Mouse (Mus musculus): ENCODE results near the gene Hoxc10. TPM values are rescaled to one million over a fixed set of nuclear protein-coding genes. Genes with fewer than 3 reads are reported as not detected.

The Hoxc10 gene
- not detected for total RNA-seq (2022)

GRCm38 (mm10) chr15:102966776-102967311 is at the start of gene Hoxc10:
Gene Hoxc10 (plus strand): TSS chr15:102966796.
- no peak for DNase-seq (ENCODE audit: low spot score in 2 of 2)

- DNase-seq (ENCODE audit: low spot score in 2 of 2): no peak
These were observed 48.5 kb upstream of the Hoxc10 start for GRCm38 (mm10) chr15:102917972-102918572.

GRCm38 (mm10) chr15:102918611-102919265 is 47.9 kb upstream of the Hoxc10 start:
- no peak for DNase-seq (ENCODE audit: low spot score in 2 of 2)

DNA sequence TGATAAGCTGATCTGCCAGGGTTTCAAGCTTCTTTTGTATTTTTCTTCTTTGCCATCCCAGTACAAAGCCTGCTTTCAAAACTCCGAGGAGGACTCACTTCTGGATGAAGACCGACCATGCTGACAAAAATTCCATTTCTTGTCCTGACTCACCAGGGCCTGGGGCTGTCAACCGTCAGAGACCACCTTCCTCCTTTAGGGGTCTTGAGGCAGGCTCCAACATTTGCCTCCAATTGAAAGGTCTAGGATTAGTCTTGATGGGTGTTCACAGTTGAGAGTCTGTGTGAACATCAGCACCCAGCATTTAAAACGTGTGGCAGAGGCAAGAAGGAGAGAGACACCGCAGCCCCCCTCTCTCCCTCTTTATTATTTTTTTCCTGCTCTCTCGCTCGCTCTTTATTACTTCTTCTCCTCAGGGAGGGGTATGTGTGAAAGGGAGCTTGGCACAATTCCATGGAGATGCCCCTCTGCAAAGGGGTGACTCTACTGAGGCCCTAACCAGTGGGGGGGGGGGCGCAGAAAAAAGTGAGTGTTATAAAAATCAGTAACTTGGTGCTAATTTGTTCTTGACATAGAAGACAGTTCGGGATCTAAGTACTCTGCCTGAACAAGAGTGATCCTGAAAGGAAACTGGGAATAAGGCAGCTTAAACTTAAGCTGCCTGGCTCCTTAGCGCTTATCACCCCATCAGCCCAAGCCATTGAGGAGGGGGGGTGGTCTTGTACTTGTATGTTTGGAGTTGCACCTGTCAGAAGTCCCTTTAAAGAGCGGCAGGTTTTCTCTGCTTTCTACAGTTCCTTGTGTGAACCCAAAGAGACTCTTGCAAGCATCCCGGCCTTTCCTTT is 47.0 kb upstream of the Hoxc10 start:
- DNase-seq (ENCODE audit: low spot score in 2 of 2): no peak

GRCm38 (mm10) chr15:102920619-102921018 is 46.0 kb upstream of the Hoxc10 start:
- no peak for DNase-seq (ENCODE audit: low spot score in 2 of 2)

DNA sequence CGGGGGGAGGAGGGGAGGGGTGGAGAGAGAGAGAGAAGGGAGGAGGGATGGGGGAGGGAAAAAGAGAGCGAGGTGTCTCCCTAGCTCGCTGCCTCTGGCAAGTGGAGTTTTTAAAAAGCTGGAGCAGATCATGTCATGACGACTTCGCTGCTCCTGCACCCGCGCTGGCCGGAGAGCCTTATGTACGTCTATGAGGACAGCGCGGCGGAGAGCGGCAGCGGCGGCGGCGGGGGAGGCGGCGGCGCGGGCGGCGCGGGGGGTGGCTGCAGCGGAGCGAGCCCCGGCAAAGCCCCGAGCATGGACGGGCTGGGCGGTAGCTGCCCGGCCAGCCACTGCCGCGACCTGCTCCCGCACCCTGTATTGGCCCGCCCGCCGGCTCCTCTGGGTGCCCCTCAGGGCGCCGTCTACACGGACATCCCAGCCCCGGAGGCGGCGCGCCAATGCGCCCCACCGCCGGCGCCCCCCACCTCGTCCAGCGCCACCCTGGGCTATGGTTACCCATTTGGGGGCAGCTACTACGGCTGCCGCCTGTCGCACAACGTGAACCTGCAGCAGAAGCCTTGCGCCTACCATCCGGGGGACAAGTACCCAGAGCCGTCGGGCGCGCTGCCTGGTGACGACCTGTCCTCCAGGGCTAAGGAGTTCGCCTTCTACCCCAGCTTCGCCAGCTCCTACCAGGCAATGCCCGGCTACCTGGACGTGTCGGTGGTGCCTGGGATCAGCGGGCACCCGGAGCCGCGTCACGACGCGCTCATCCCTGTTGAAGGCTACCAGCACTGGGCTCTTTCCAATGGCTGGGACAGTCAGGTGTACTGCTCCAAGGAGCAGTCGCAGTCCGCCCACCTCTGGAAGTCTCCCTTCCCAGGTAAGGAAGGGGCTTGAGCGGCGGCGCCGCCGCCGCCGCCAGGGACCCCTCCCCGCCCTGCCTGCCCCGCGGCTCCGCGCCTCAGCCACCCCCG is 45.3 kb upstream of the Hoxc10 start, which contains the start of gene Hoxc13:
Hoxc13 (plus strand) TSS at position 51 of the 959 bp plus-strand sequence.
- DNase-seq (ENCODE audit: low spot score in 2 of 2): no peak

- no peak for DNase-seq (ENCODE audit: low spot score in 2 of 2)
These were observed 44.6 kb upstream of the Hoxc10 start for GRCm38 (mm10) chr15:102922012-102922362.

- DNase-seq (ENCODE audit: low spot score in 2 of 2): no peak
These were observed 43.7 kb upstream of the Hoxc10 start for GRCm38 (mm10) chr15:102922636-102923500.

DNA sequence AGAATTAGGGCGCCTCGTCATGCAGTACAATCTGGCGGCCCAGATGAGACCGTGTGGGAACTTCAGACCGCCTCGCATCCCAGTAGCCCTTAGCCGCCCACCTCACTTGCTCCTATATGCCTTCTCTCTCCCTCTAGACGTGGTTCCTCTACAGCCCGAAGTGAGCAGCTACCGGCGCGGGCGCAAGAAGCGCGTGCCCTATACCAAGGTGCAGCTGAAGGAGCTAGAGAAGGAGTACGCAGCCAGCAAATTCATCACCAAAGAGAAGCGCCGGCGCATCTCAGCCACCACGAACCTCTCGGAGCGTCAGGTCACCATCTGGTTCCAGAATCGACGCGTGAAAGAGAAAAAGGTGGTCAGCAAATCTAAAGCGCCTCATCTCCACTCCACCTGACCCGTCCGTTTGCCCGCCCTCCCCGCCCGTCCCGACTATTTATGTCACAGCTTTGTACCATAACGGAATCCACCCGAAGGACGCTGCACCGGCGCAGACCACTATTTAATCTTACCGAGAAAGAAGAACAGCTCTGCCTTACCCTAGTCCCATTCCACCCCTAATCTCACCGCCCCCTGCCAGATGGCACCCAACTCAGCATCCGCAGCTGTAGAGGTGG is 39.5 kb upstream of the Hoxc10 start:
- DNase-seq (ENCODE audit: low spot score in 2 of 2): no peak

DNA sequence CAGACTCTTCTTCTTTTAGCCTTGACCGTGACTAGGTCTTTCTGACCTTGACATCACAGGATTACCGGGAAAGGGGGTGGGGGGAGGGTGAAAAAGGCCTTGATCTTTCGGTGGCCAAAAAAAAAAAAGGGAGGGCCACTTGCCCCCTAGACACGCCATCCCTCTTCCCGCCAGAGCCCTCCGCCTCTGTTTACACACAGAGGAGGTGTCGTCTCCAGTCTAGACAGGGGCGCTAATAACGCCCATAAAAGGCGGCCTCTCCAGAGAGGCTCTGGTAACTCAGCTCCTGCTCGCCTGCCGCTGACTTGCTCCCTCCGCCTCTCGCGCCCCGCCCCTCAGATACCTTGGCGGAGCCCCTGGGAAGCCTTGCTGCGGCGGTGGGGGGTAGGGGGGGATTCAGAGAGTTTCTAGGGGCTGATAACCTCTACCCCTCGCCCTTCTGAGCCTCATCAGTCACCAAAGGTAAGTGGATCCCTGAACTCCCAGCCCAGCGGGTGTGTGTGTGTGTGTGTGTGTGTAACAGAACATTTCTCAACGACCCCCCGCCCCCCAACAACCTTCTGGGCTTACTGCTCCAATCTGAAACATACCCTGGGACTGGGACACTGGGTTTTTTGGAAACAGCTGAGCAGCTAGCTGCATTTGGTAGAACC is 34.8 kb upstream of the Hoxc10 start:
- no peak for DNase-seq (ENCODE audit: low spot score in 2 of 2)

GRCm38 (mm10) chr15:102934438-102934837 is 32.2 kb upstream of the Hoxc10 start:
- DNase-seq (ENCODE audit: low spot score in 2 of 2): no peak

DNA sequence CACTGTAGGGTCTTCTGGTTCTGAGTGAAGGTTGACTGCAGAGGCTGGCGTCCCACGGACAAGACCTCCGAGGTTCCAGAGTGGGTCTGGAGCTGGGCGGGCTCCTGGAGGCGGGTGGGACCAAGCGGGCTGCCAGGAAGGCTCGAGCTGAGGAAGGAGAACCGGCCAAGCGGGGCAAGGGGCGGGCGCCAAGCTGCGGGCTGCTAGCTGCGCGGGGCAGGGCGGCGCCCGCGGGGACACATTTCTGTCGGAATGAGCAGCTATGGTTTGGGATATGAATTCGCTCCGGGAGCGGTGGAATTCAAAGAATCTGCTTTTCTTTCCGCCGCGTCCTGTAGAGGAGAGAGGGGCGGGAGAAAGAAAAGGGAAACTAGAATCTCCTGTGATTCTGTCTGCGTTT is 31.7 kb upstream of the Hoxc10 start:
- no peak for DNase-seq (ENCODE audit: low spot score in 2 of 2)

DNA sequence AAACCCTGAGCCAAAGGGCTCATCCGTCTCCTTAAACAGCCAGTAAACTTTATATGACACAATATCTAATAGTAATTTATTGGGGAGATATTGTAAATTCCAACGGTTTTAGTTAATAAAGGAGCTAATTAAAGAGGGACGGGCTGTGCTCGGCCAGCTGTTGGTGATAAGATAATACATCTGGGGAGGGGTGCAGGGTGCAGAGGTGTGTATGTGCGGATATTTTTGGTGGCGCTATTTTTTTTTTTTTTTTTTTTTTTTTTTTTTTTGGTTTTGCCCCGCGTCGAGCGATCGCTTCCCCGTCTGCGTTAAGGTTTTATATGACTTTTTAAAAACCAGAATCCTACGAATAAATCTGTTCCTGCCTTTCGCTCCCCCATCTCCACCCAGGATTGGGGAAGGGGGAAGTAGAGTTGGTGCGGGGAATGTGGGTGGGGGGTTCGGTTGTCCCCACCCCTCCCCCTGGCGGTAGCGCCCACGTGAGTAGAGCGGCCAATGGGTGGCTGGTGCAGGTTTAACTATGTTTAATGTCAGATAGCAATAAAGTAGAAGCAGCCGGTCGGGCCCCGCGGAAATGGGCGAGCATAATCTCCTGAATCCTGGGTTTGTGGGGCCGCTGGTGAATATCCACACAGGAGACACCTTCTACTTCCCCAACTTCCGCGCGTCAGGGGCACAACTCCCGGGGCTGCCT is 30.2 kb upstream of the Hoxc10 start, which contains the start of gene Hoxc12:
Hoxc12 (plus strand) TSS at position 479 of the 694 bp plus-strand sequence.
- no peak for DNase-seq (ENCODE audit: low spot score in 2 of 2)

- DNase-seq (ENCODE audit: low spot score in 2 of 2): no peak
These were observed 29.4 kb upstream of the Hoxc10 start for GRCm38 (mm10) chr15:102937036-102937666.

GRCm38 (mm10) chr15:102939256-102940155 is 27.1 kb upstream of the Hoxc10 start:
- DNase-seq (ENCODE audit: low spot score in 2 of 2): no peak

GRCm38 (mm10) chr15:102942739-102943467 is 23.7 kb upstream of the Hoxc10 start:
- DNase-seq (ENCODE audit: low spot score in 2 of 2): no peak
